Mouse (Mus musculus): ENCODE measurements around the gene 2410004P03Rik. TPM values are rescaled to one million over a fixed set of nuclear protein-coding genes. Genes with fewer than 3 reads are reported as not detected.
A peak's percentile ranks its signal among the peaks of the same experiment; 100 is the strongest.

2410004P03Rik gene
- 1.7 and 3.2 TPM in 2 replicates for polyA plus RNA-seq (2014; fragmentation: Nextera tagmentation; extraction: Ambion mirVana)

DNA sequence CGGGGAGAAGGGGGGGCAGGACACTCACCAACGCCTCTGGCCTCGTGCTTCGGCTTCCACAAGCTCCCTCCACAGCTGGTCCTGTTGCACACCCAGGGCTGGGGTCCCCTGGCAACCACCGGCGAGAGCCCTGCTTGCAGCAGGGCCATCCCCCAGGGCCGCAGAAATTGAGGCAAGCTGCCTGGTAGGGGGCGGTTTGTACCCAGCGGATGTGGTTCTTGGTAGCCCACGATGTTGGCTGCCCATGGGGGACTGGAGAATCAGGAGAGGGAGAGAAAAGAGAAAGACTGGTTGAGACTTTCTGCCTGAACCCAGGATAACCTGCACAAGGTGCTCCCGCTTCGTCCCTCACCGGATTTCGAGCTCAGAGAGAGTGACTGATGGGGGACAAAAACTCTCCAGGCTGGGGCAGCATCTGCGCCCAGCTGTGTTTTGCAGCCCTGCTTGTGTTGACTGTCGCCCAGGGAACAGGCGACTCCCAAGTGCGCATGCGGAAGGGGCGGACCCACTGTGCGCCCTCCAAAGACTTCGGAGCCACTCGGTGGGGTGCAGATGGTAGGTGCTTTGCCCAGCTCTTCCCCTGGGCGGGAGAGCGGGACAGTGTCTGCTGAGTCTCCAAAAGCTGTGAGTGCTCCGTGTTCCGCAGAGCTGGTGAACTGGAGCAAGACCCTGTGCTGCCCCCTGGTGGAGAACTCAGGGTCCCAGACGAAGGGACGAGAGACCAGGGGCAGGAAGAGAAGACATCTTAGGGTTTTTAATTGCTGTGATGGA, at the start of gene 2410004P03Rik:
Gene 2410004P03Rik (minus strand): TSS at position 628 of the 771 bp plus-strand sequence.
- Histone ChIP-seq H3K36me3 (ENCODE audit: control insufficient read depth, insufficient read depth, low read length) (no peaks in the 10 kb centered on the region), H3K9me3 (ENCODE audit: control insufficient read depth, low read length) (no peaks in the 10 kb centered on the region), H3K27ac (ENCODE audit: low read depth, low read length) (no peak within 1 kb of the TSS), H3K9ac (ENCODE audit: low read depth, low read length) (peak within 1 kb of the TSS; percentile 31; the same call in 1 of the 2 replicates), H3K4me3 (ENCODE audit: low read depth, low read length) (peak within 1 kb of the TSS; percentile 28), H3K4me2 (replicated peaks; ENCODE audit: low read depth, low read length) (peak within 1 kb of the TSS; percentile 48), H3K4me1 (replicated peaks; ENCODE audit: control insufficient read depth, insufficient read depth, low read length) (no peaks in the 10 kb centered on the region), H3K27me3 (ENCODE audit: control insufficient read depth, insufficient read depth, low read length) (no peaks in the 10 kb centered on the region)
- ATAC-seq (ENCODE audit: low FRiP score) (peak; percentile 76), DNase-seq (ENCODE audit: low spot score) (peak; percentile 87)
- 8% methylated on average over 29 of the region's 29 CpGs for WGBS

DNA sequence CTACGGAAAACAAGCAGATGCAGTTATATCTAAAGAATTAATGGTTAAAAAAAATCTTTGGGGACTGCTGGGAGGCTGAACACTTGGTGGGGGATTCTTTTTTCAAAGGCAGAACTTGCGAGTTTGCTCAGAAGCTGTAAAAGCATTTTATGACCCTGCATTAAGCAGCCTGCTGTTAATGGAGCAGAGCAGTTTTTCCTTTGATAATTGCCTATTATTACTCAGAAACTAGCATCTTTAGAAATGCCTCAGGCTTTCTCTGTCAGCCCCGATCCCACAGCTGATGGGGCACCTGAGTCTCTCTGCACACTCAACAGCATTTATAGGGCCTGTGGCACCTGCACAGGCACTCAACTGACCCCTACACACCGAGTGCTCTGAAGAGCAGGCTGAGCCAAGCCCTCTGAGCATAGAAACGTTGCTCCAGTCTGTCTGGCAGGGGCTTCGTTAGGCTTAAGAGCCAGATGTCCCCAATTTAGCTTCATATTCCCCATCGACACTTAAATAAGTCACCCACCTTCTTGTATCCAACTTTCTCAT, 49.7 kb upstream of the 2410004P03Rik start:
- H3K27me3 ChIP-seq (ENCODE audit: control insufficient read depth, insufficient read depth, low read length) = no peaks in the 10 kb centered on the region
- no peaks in the 10 kb centered on the region for H3K36me3 ChIP-seq (ENCODE audit: control insufficient read depth, insufficient read depth, low read length)
- no peak overlapping the region for H3K9ac ChIP-seq (ENCODE audit: low read depth, low read length)
- H3K4me3 ChIP-seq (ENCODE audit: low read depth, low read length) = no peak overlapping the region
- H3K27ac ChIP-seq (ENCODE audit: low read depth, low read length) = no peak overlapping the region
- DNase-seq (ENCODE audit: low spot score) (no peak), ATAC-seq (ENCODE audit: low FRiP score) (no peak)
- 66% methylated on average over 7 of the region's 7 CpGs for WGBS
- H3K9me3 ChIP-seq (ENCODE audit: control insufficient read depth, low read length) = no peaks in the 10 kb centered on the region
- H3K4me1 ChIP-seq (replicated peaks; ENCODE audit: control insufficient read depth, insufficient read depth, low read length) = no peaks in the 10 kb centered on the region
- H3K4me2 ChIP-seq (replicated peaks; ENCODE audit: low read depth, low read length) = no peak overlapping the region

- H3K4me3 ChIP-seq (ENCODE audit: low read depth, low read length) = no peak overlapping the region
- H3K9me3 ChIP-seq (ENCODE audit: control insufficient read depth, low read length) = no peaks in the 10 kb centered on the region
- no peaks in the 10 kb centered on the region for H3K4me1 ChIP-seq (replicated peaks; ENCODE audit: control insufficient read depth, insufficient read depth, low read length)
- no peak overlapping the region for H3K9ac ChIP-seq (ENCODE audit: low read depth, low read length)
- H3K4me2 ChIP-seq (replicated peaks; ENCODE audit: low read depth, low read length) = no peak overlapping the region
- H3K36me3 ChIP-seq (ENCODE audit: control insufficient read depth, insufficient read depth, low read length) = no peaks in the 10 kb centered on the region
- H3K27ac ChIP-seq (ENCODE audit: low read depth, low read length) = no peak overlapping the region
- DNase-seq (ENCODE audit: low spot score) (no peak), ATAC-seq (ENCODE audit: low FRiP score) (no peak)
- no peaks in the 10 kb centered on the region for H3K27me3 ChIP-seq (ENCODE audit: control insufficient read depth, insufficient read depth, low read length)
- 84% methylated on average over 10 of the region's 10 CpGs for WGBS
Observed at GRCm38 (mm10) chr12:17058490-17058889, 47.0 kb upstream of the 2410004P03Rik start.

GRCm38 (mm10) chr12:17057110-17057509, 45.6 kb upstream of the 2410004P03Rik start:
- Histone ChIP-seq H3K27me3 (ENCODE audit: control insufficient read depth, insufficient read depth, low read length) (0 out of 2 replicates have a peak, but pooled peaks cover 4% of the 10 kb centered on the region), H3K27ac (ENCODE audit: low read depth, low read length) (no peak overlapping the region), H3K9ac (ENCODE audit: low read depth, low read length) (no peak overlapping the region), H3K4me3 (ENCODE audit: low read depth, low read length) (no peak overlapping the region), H3K36me3 (ENCODE audit: control insufficient read depth, insufficient read depth, low read length) (no peaks in the 10 kb centered on the region), H3K4me1 (replicated peaks; ENCODE audit: control insufficient read depth, insufficient read depth, low read length) (no peaks in the 10 kb centered on the region), H3K4me2 (replicated peaks; ENCODE audit: low read depth, low read length) (no peak overlapping the region), H3K9me3 (ENCODE audit: control insufficient read depth, low read length) (no peaks in the 10 kb centered on the region)
- ATAC-seq (ENCODE audit: low FRiP score) (no peak), DNase-seq (ENCODE audit: low spot score) (no peak)
- WGBS = 84% methylated on average over 8 of the region's 8 CpGs

- H3K9me3 ChIP-seq (ENCODE audit: control insufficient read depth, low read length) = no peaks in the 10 kb centered on the region
- H3K36me3 ChIP-seq (ENCODE audit: control insufficient read depth, insufficient read depth, low read length) = no peaks in the 10 kb centered on the region
- 0 out of 2 replicates have a peak, but pooled peaks cover 4% of the 10 kb centered on the region for H3K27me3 ChIP-seq (ENCODE audit: control insufficient read depth, insufficient read depth, low read length)
- H3K9ac ChIP-seq (ENCODE audit: low read depth, low read length) = no peak overlapping the region
- no peak for DNase-seq (ENCODE audit: low spot score)
- no peak overlapping the region for H3K4me2 ChIP-seq (replicated peaks; ENCODE audit: low read depth, low read length)
- H3K4me3 ChIP-seq (ENCODE audit: low read depth, low read length) = no peak overlapping the region
- no peaks in the 10 kb centered on the region for H3K4me1 ChIP-seq (replicated peaks; ENCODE audit: control insufficient read depth, insufficient read depth, low read length)
- 87% methylated on average over 4 of the region's 4 CpGs for WGBS
- ATAC-seq (ENCODE audit: low FRiP score) = no peak
- H3K27ac ChIP-seq (ENCODE audit: low read depth, low read length) = no peak overlapping the region
Observed at GRCm38 (mm10) chr12:17055766-17056165, 44.2 kb upstream of the 2410004P03Rik start.

DNA sequence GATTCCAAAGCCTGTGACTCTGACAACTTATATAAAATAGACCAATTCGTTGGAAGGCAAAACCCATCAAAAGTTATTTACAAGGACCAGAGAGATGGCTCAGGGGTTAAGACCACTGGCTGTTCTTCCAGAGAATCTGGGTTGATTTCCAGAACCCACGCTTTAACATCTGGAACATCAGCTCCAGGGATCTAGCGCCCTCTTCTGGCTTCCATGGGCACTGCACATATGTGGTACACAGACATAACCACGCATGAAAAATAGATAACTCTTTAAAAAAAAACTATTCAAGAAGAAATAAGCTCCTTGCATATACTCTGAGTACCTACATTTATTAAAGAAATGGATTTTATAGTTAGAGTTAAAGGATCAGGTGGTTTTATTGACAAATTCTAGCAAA, 43.2 kb upstream of the 2410004P03Rik start:
- Histone ChIP-seq H3K4me2 (replicated peaks; ENCODE audit: low read depth, low read length) (no peak overlapping the region), H3K27ac (ENCODE audit: low read depth, low read length) (no peak overlapping the region), H3K9ac (ENCODE audit: low read depth, low read length) (no peak overlapping the region), H3K4me1 (replicated peaks; ENCODE audit: control insufficient read depth, insufficient read depth, low read length) (no peaks in the 10 kb centered on the region), H3K36me3 (ENCODE audit: control insufficient read depth, insufficient read depth, low read length) (no peaks in the 10 kb centered on the region), H3K9me3 (ENCODE audit: control insufficient read depth, low read length) (no peaks in the 10 kb centered on the region), H3K27me3 (ENCODE audit: control insufficient read depth, insufficient read depth, low read length) (0 out of 2 replicates have a peak, but pooled peaks cover 4% of the 10 kb centered on the region), H3K4me3 (ENCODE audit: low read depth, low read length) (no peak overlapping the region)
- ATAC-seq (ENCODE audit: low FRiP score) (no peak), DNase-seq (ENCODE audit: low spot score) (no peak)
- 42% methylated on average over 4 of the region's 4 CpGs for WGBS

GRCm38 (mm10) chr12:17052673-17053072, 41.1 kb upstream of the 2410004P03Rik start:
- no peak for DNase-seq (ENCODE audit: low spot score)
- 80% methylated on average over 2 of the region's 2 CpGs for WGBS

DNA sequence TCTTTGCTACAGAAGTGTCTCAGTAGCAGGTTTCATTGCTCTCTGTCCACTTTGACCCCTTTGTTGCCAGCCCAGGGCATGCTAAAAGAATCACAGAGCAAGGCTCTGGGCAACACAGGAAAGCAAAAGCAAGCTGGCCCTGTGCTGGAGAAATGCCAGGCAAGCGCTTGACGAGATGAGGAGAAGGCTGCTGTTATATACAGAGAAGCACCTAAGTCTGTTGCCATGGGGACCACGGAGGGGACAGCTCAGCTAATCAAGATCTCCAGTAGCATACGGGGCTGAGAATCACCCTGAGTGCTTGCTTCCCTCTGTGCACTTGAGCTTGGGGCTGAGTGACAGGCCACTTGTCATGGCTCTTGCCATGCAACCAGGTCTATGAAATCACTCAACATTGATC, 39.5 kb upstream of the 2410004P03Rik start:
- H3K9me3 ChIP-seq (ENCODE audit: control insufficient read depth, low read length) = no peaks in the 10 kb centered on the region
- H3K27me3 ChIP-seq (ENCODE audit: control insufficient read depth, insufficient read depth, low read length) = 0 out of 2 replicates have a peak, but pooled peaks cover 4% of the 10 kb centered on the region
- no peak overlapping the region for H3K9ac ChIP-seq (ENCODE audit: low read depth, low read length)
- H3K36me3 ChIP-seq (ENCODE audit: control insufficient read depth, insufficient read depth, low read length) = no peaks in the 10 kb centered on the region
- H3K4me1 ChIP-seq (replicated peaks; ENCODE audit: control insufficient read depth, insufficient read depth, low read length) = no peaks in the 10 kb centered on the region
- DNase-seq (ENCODE audit: low spot score) (no peak), ATAC-seq (ENCODE audit: low FRiP score) (no peak)
- H3K27ac ChIP-seq (ENCODE audit: low read depth, low read length) = no peak overlapping the region
- no peak overlapping the region for H3K4me3 ChIP-seq (ENCODE audit: low read depth, low read length)
- no peak overlapping the region for H3K4me2 ChIP-seq (replicated peaks; ENCODE audit: low read depth, low read length)
- 59% methylated on average over 4 of the region's 4 CpGs for WGBS

More at GRCm38 (mm10) chr12:17052673-17053072, 41.1 kb upstream of the 2410004P03Rik start:
- no peaks in the 10 kb centered on the region for H3K4me1 ChIP-seq (replicated peaks; ENCODE audit: control insufficient read depth, insufficient read depth, low read length)
- ATAC-seq (ENCODE audit: low FRiP score) = no peak
- H3K9me3 ChIP-seq (ENCODE audit: control insufficient read depth, low read length) = no peaks in the 10 kb centered on the region
- no peak overlapping the region for H3K27ac ChIP-seq (ENCODE audit: low read depth, low read length)
- H3K4me2 ChIP-seq (replicated peaks; ENCODE audit: low read depth, low read length) = no peak overlapping the region
- no peaks in the 10 kb centered on the region for H3K36me3 ChIP-seq (ENCODE audit: control insufficient read depth, insufficient read depth, low read length)
- 0 out of 2 replicates have a peak, but pooled peaks cover 4% of the 10 kb centered on the region for H3K27me3 ChIP-seq (ENCODE audit: control insufficient read depth, insufficient read depth, low read length)
- H3K9ac ChIP-seq (ENCODE audit: low read depth, low read length) = no peak overlapping the region
- H3K4me3 ChIP-seq (ENCODE audit: low read depth, low read length) = no peak overlapping the region
